Mouse (Mus musculus) liver, adult 2 months (tissue): ENCODE measurements around the gene Suox. TPM values are rescaled to one million over a fixed set of nuclear protein-coding genes. Genes with fewer than 3 reads are reported as not detected.
"Not testable (repeated sequence)": the region's sequence is repeated elsewhere in the genome, so short reads cannot be mapped to it uniquely, and the experiment has no call there.

ENCODE experiments used
- DNase-seq: peaks from one replicate; pipeline ENCODE4 v3.0.0-alpha.2; 2011; ENCODE audit warnings: low read depth, low spot score; ENCODE audit errors: extremely low read depth
- H3K27ac ChIP-seq: fragments of 200-500 bp; replicated peaks from 2 replicates; pipeline ENCODE4 v1.5.1; 2012; ENCODE audit warnings: low read depth, mild to moderate bottlenecking, control low read depth, inconsistent platforms, low read length; ENCODE audit not compliant: insufficient read depth
- H3K27me3 ChIP-seq: fragments of 200-500 bp; 2 replicates; pipeline ENCODE4 v1.6.1; 2012; ENCODE audit warnings: mild to moderate bottlenecking, moderate library complexity, low read length, inconsistent platforms; ENCODE audit not compliant: control insufficient read depth, insufficient read depth
- H3K36me3 ChIP-seq: fragments of 200-500 bp; 2 replicates; pipeline ENCODE4 v1.6.1; 2012; ENCODE audit warnings: low read length, inconsistent platforms; ENCODE audit not compliant: control insufficient read depth, insufficient read depth
- H3K4me1 ChIP-seq: fragments of 200-500 bp; 2 replicates; pipeline ENCODE4 v1.6.1; 2011; ENCODE audit warnings: low read length; ENCODE audit not compliant: control insufficient read depth, insufficient read depth
- H3K4me3 ChIP-seq: fragments of 200-500 bp; 2 replicates; pipeline ENCODE4 v1.5.1; 2011; ENCODE audit warnings: low read depth, mild to moderate bottlenecking, control low read depth, low read length, moderate library complexity; ENCODE audit not compliant: insufficient read depth
- H3K79me2 ChIP-seq: fragments of 200-500 bp; 2 replicates; pipeline ENCODE4 v1.6.1; 2012; ENCODE audit warnings: inconsistent platforms, mild to moderate bottlenecking, low read length, moderate library complexity; ENCODE audit not compliant: control insufficient read depth, insufficient read depth
- H3K9ac ChIP-seq: fragments of 200-500 bp; 2 replicates; pipeline ENCODE4 v1.6.1; 2012; ENCODE audit warnings: low read depth, mild to moderate bottlenecking, control low read depth, inconsistent platforms, low read length
- CTCF ChIP-seq: fragments of 200-500 bp; IDR thresholded peaks from 2 replicates; pipeline ENCODE4 v1.5.1; 2011; ENCODE audit warnings: low read depth, low read length, control low read depth
- POLR2A ChIP-seq: fragments of 200-500 bp; IDR thresholded peaks from 2 replicates; pipeline ENCODE4 v1.6.1; 2011; ENCODE audit warnings: low read length, control low read depth; ENCODE audit not compliant: insufficient read depth; ENCODE audit errors: extremely low read depth
- WGBS: fragments of 180-500 bp; shearing (Covaris S2); methylation state at CpG from one replicate; pipeline ENCODE4 v1.1.7; 2018; 5-methylcytosine and 5-hydroxymethylcytosine counted together
- polyA plus RNA-seq: library from polyadenylated mRNA; depleted of rRNA; stranded (reverse); fragments of >200 nt; gene quantifications from 2 replicates; pipeline ENCODE4 v1.2.3, GENCODE M21; 2012
- total RNA-seq: library from RNA; depleted of rRNA; stranded (reverse); fragments of >200 nt; gene quantifications from 2 replicates; pipeline ENCODE4 v1.2.3, GENCODE M21; 2014

The Suox gene
- total and polyA plus RNA-seq, 2 experiments = 103 to 145 TPM

GRCm38 (mm10) chr10:128635697-128636096, 38.2 kb downstream of the Suox start:
- no peaks in the 10 kb centered on the region for H3K27me3 ChIP-seq
- no peak overlapping the region for H3K4me3 ChIP-seq
- peak overlapping the region; percentile 79 for H3K27ac ChIP-seq
- DNase-seq = peak; percentile 96
- peak overlapping the region; percentile 22; the same call in 1 of the 2 replicates for H3K9ac ChIP-seq
- TF ChIP-seq POLR2A (no peak), CTCF (0 out of 2 replicates have a peak, but pooled peaks have one; percentile 12)
- H3K79me2 ChIP-seq = no peaks in the 10 kb centered on the region
- H3K36me3 ChIP-seq = no peaks in the 10 kb centered on the region; the same call in 1 of the 2 replicates
- WGBS = 16% methylated on average over 13 of the region's 13 CpGs
- H3K4me1 ChIP-seq = peaks cover 5% of the 10 kb centered on the region

DNA sequence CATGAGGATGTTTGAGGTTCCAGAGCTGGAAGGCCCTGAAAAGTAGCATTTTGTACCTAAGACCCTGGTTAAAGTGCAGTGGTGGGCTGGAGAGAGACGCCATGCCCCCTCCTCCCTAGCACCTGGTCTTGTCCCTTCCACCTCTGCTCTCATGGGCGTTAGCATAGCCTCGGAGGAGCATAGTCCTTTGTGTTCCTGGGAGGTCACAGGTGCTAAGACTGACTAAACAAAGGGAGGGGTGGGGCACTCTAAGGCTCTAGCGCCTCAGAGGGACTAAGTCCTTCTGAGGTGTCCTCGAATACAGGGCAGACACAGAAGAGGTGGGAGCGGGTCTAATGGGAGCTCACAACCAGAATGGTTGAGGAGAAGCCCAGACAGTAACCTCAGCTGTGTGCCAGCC, 42.3 kb downstream of the Suox start:
- no peak overlapping the region for H3K4me3 ChIP-seq
- 41% methylated on average over 6 of the region's 6 CpGs for WGBS
- no peaks in the 10 kb centered on the region for H3K27me3 ChIP-seq
- H3K36me3 ChIP-seq = no peaks in the 10 kb centered on the region
- H3K4me1 ChIP-seq = peaks cover 5% of the 10 kb centered on the region
- H3K79me2 ChIP-seq = no peaks in the 10 kb centered on the region
- no peak for DNase-seq
- TF ChIP-seq CTCF (no peak), POLR2A (no peak)
- H3K27ac ChIP-seq = no peak overlapping the region
- no peak overlapping the region for H3K9ac ChIP-seq

- H3K4me1 ChIP-seq, H3K79me2 ChIP-seq, DNase-seq, H3K27ac ChIP-seq, H3K36me3 ChIP-seq, H3K4me3 ChIP-seq, H3K27me3 ChIP-seq, H3K9ac ChIP-seq: not testable (repeated sequence)
- 79% methylated on average over 5 of the region's 5 CpGs for WGBS
Observed at GRCm38 (mm10) chr10:128630306-128630705, 43.6 kb downstream of the Suox start.

DNA sequence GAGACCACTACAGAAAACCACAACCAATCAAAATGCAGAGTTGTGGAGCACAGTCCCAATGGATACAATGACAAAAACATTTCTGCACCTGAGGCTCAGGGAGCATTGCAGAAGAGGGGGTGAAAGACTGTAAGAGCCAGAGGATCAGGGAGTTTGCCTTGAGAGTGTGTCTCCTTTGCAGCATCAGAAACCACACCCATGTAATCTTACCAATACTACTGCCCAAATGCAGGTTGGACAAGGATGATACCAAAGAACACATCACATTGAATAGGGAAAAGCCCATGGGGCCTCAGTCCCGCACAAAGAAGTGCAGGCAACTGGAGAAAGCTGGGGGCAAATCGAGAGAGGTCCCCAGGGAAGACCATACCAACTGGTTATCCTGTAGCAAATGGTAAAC, 44.1 kb downstream of the Suox start:
- TF ChIP-seq CTCF = no peak
- TF ChIP-seq POLR2A = no peak
- 86% methylated on average over 2 of the region's 2 CpGs for WGBS
- DNase-seq = no peak
- Histone ChIP-seq H3K4me3 (no peak overlapping the region), H3K4me1 (peaks cover 6% of the 10 kb centered on the region), H3K36me3 (peaks cover 5% of the 10 kb centered on the region; the same call in 1 of the 2 replicates), H3K27me3 (no peaks in the 10 kb centered on the region), H3K79me2 (peaks cover 6% of the 10 kb centered on the region; the same call in 1 of the 2 replicates), H3K9ac (no peak overlapping the region), H3K27ac (no peak overlapping the region)

DNA sequence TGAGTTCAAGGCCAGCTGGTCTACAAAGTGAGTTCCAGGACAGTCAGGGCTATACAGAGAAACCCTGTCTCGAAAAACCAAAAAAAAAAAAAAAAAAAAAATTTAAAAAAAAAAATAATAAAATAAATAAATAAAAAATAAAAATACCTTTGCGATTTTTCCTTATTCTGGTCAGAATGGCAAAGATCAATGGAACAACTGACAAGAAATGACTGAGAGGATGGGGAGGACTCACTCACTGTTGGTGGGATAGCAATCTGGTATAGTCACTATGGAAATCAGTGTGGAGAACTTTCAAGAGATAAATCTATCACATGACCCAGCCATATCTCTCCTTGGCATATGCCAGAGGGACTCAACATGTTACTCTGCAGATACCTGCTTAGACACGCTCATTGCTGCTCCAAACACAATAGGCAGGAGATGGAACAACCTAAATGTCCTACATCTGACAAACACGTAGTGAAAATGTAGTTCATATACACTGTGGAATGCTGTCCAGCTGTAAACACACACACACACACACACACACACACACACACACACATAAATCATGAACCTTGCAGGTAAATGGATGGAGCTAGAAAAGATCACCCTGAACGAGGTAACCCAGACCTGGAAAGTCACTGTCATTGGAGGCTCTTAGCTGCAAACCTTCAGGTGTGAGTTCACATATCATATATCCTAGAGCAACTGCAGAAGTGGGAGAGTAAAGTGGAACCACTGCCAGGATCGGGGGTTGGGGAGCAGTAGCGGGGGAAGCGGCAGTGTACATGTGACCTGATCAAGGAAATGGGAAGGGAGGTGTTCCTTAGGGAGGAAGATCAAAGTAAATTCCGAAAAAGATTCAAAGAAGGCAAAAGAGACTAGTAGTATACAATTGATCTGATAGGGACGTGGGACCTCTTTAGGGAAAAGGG, 46.2 kb downstream of the Suox start:
- Histone ChIP-seq H3K27ac (no peak overlapping the region), H3K4me1 (peaks cover 6% of the 10 kb centered on the region), H3K36me3 (peaks cover 13% of the 10 kb centered on the region), H3K79me2 (peaks cover 6% of the 10 kb centered on the region; the same call in 1 of the 2 replicates), H3K4me3 (no peak overlapping the region), H3K9ac (no peak overlapping the region), H3K27me3 (no peaks in the 10 kb centered on the region)
- DNase-seq = no peak
- TF ChIP-seq POLR2A = no peak
- TF ChIP-seq CTCF = no peak
- 80% methylated on average over 10 of the region's 10 CpGs for WGBS
